Mouse (Mus musculus) midbrain, embryonic 12.5 days (tissue): ENCODE results near the gene Taar4. TPM values are rescaled to one million over a fixed set of nuclear protein-coding genes. Genes with fewer than 3 reads are reported as not detected.

Source experiments
- ATAC-seq: fragments of 200-750 bp; cut with Nextera tagmentation; 2 replicates; pipeline ENCODE4 v1.8.0; 2017; ENCODE audit warnings: low read depth, moderate TSS enrichment, moderate library complexity; ENCODE audit not compliant: low FRiP score
- H3K27ac ChIP-seq: fragments of 300-500 bp; sonication (generic); replicated peaks from 2 replicates; pipeline ENCODE4 v1.5.1; 2016; ENCODE audit warnings: mild to moderate bottlenecking
- H3K27me3 ChIP-seq: fragments of 300-500 bp; sonication (generic); 2 replicates; pipeline ENCODE4 v1.6.1; 2016; ENCODE audit warnings: mild to moderate bottlenecking
- H3K36me3 ChIP-seq: fragments of 300-500 bp; sonication (generic); 2 replicates; pipeline ENCODE4 v1.6.1; 2016
- H3K4me1 ChIP-seq: fragments of 300-500 bp; sonication (generic); 2 replicates; pipeline ENCODE4 v1.6.1; 2016
- H3K4me2 ChIP-seq: fragments of 300-500 bp; sonication (generic); replicated peaks from 2 replicates; pipeline ENCODE4 v1.6.1; 2016; ENCODE audit warnings: mild to moderate bottlenecking, moderate library complexity
- H3K4me3 ChIP-seq: fragments of 300-500 bp; sonication (generic); 2 replicates; pipeline ENCODE4 v1.5.1; 2016; ENCODE audit warnings: mild to moderate bottlenecking
- H3K9ac ChIP-seq: fragments of 300-500 bp; sonication (generic); replicated peaks from 2 replicates; pipeline ENCODE4 v1.6.1; 2016; ENCODE audit warnings: mild to moderate bottlenecking, moderate library complexity
- H3K9me3 ChIP-seq: fragments of 300-500 bp; sonication (generic); 2 replicates; pipeline ENCODE4 v1.6.1; 2016; ENCODE audit warnings: mild to moderate bottlenecking
- WGBS: fragments of 180-500 bp; shearing (Covaris S2); methylation state at CpG from one replicate; pipeline ENCODE4 v1.1.7; 2016; 5-methylcytosine and 5-hydroxymethylcytosine counted together
- polyA plus RNA-seq: library from polyadenylated mRNA; unstranded; fragments of >200 nt; fragmentation: Nextera tagmentation; extraction: Ambion mirVana; gene quantifications from 2 replicates; pipeline ENCODE4 v1.2.1, GENCODE M21; 2016

Gene Taar4
- polyA plus RNA-seq: not detected in 2 replicates

- no peak for ATAC-seq
- Histone ChIP-seq H3K9ac (no peak within 1 kb of the TSS), H3K4me1 (no peaks in the 10 kb centered on the region), H3K4me2 (no peak within 1 kb of the TSS), H3K4me3 (no peak within 1 kb of the TSS), H3K27me3 (no peaks in the 10 kb centered on the region), H3K9me3 (no peaks in the 10 kb centered on the region), H3K36me3 (no peaks in the 10 kb centered on the region), H3K27ac (no peak within 1 kb of the TSS)
- 95% methylated on average over 13 of the region's 13 CpGs for WGBS
These were observed at the start of gene Taar4 for GRCm38 (mm10) chr10:23960444-23960915. Taar4 (plus strand) TSS chr10:23960494.

GRCm38 (mm10) chr10:23920056-23920455 lies 40.2 kb upstream of the Taar4 start, which contains the start of gene Taar1:
Taar1 (plus strand) TSS chr10:23920356.
- Histone ChIP-seq H3K4me1 (no peaks in the 10 kb centered on the region), H3K9ac (no peak within 1 kb of the TSS), H3K9me3 (no peaks in the 10 kb centered on the region), H3K27me3 (no peaks in the 10 kb centered on the region), H3K4me2 (no peak within 1 kb of the TSS), H3K36me3 (no peaks in the 10 kb centered on the region), H3K4me3 (no peak within 1 kb of the TSS), H3K27ac (no peak within 1 kb of the TSS)
- 90% methylated on average over 4 of the region's 4 CpGs for WGBS
- no peak for ATAC-seq

- Histone ChIP-seq H3K36me3 (no peaks in the 10 kb centered on the region), H3K4me2 (no peak overlapping the region), H3K4me1 (no peaks in the 10 kb centered on the region), H3K9me3 (no peaks in the 10 kb centered on the region), H3K4me3 (no peak overlapping the region), H3K27ac (no peak overlapping the region), H3K27me3 (no peaks in the 10 kb centered on the region), H3K9ac (no peak overlapping the region)
- WGBS: 81% methylated on average over 3 of the region's 3 CpGs
- no peak for ATAC-seq
These were observed 37.8 kb upstream of the Taar4 start for GRCm38 (mm10) chr10:23922468-23922867.

GRCm38 (mm10) chr10:23923941-23924340 lies 36.4 kb upstream of the Taar4 start:
- H3K36me3 ChIP-seq: no peaks in the 10 kb centered on the region
- no peak for ATAC-seq
- H3K27me3 ChIP-seq: no peaks in the 10 kb centered on the region
- H3K4me2 ChIP-seq: no peak overlapping the region
- no peak overlapping the region for H3K27ac ChIP-seq
- H3K9ac ChIP-seq: no peak overlapping the region
- no peaks in the 10 kb centered on the region for H3K9me3 ChIP-seq
- no peaks in the 10 kb centered on the region for H3K4me1 ChIP-seq
- 80% methylated on average over 2 of the region's 2 CpGs for WGBS
- no peak overlapping the region for H3K4me3 ChIP-seq

- Histone ChIP-seq H3K27ac (no peak overlapping the region), H3K9ac (no peak overlapping the region), H3K9me3 (no peaks in the 10 kb centered on the region), H3K27me3 (no peaks in the 10 kb centered on the region), H3K4me3 (no peak overlapping the region), H3K36me3 (no peaks in the 10 kb centered on the region), H3K4me2 (no peak overlapping the region), H3K4me1 (no peaks in the 10 kb centered on the region)
- WGBS: 46% methylated on average over 4 of the region's 4 CpGs
- ATAC-seq: no peak
These were observed 22.7 kb upstream of the Taar4 start for GRCm38 (mm10) chr10:23937613-23938012.

GRCm38 (mm10) chr10:23938312-23938711 lies 22.0 kb upstream of the Taar4 start, which contains the start of gene Taar2:
Taar2 (plus strand) TSS chr10:23938572.
- H3K27me3 ChIP-seq: no peaks in the 10 kb centered on the region
- no peaks in the 10 kb centered on the region for H3K4me1 ChIP-seq
- no peak for ATAC-seq
- no peak within 1 kb of the TSS for H3K9ac ChIP-seq
- no peak within 1 kb of the TSS for H3K4me2 ChIP-seq
- H3K27ac ChIP-seq: no peak within 1 kb of the TSS
- H3K4me3 ChIP-seq: no peak within 1 kb of the TSS
- H3K36me3 ChIP-seq: no peaks in the 10 kb centered on the region
- no peaks in the 10 kb centered on the region for H3K9me3 ChIP-seq
- WGBS: 54% methylated on average over 6 of the region's 6 CpGs

GRCm38 (mm10) chr10:23942465-23942864 lies 17.8 kb upstream of the Taar4 start:
- 77% methylated on average over 5 of the region's 5 CpGs for WGBS
- Histone ChIP-seq H3K4me3 (no peak overlapping the region), H3K27ac (no peak overlapping the region), H3K27me3 (no peaks in the 10 kb centered on the region), H3K4me2 (no peak overlapping the region), H3K36me3 (no peaks in the 10 kb centered on the region), H3K9ac (no peak overlapping the region), H3K4me1 (no peaks in the 10 kb centered on the region), H3K9me3 (no peaks in the 10 kb centered on the region)
- no peak for ATAC-seq

- WGBS: 74% methylated on average over 7 of the region's 7 CpGs
- no peaks in the 10 kb centered on the region for H3K36me3 ChIP-seq
- H3K4me3 ChIP-seq: no peak overlapping the region
- H3K27me3 ChIP-seq: no peaks in the 10 kb centered on the region
- ATAC-seq: no peak
- no peaks in the 10 kb centered on the region for H3K4me1 ChIP-seq
- H3K4me2 ChIP-seq: no peak overlapping the region
- H3K27ac ChIP-seq: no peak overlapping the region
- no peak overlapping the region for H3K9ac ChIP-seq
- H3K9me3 ChIP-seq: no peaks in the 10 kb centered on the region
These were observed 12.3 kb upstream of the Taar4 start for GRCm38 (mm10) chr10:23948026-23948425.

- Histone ChIP-seq H3K4me1 (no peaks in the 10 kb centered on the region), H3K4me2 (no peak within 1 kb of the TSS), H3K27ac (no peak within 1 kb of the TSS), H3K36me3 (no peaks in the 10 kb centered on the region), H3K9ac (no peak within 1 kb of the TSS), H3K27me3 (no peaks in the 10 kb centered on the region), H3K9me3 (no peaks in the 10 kb centered on the region), H3K4me3 (no peak within 1 kb of the TSS)
- ATAC-seq: no peak
- 85% methylated on average over 16 of the region's 16 CpGs for WGBS
These were observed 10.7 kb upstream of the Taar4 start, which contains the start of gene Taar3 for GRCm38 (mm10) chr10:23949508-23950005. Taar3 (plus strand) TSS chr10:23949558.

- Histone ChIP-seq H3K4me3 (no peak overlapping the region), H3K27ac (no peak overlapping the region), H3K36me3 (no peaks in the 10 kb centered on the region), H3K4me1 (no peaks in the 10 kb centered on the region), H3K9me3 (no peaks in the 10 kb centered on the region), H3K9ac (no peak overlapping the region), H3K27me3 (no peaks in the 10 kb centered on the region), H3K4me2 (no peak overlapping the region)
- ATAC-seq: no peak
- 85% methylated on average over 6 of the region's 6 CpGs for WGBS
These were observed 8.6 kb upstream of the Taar4 start for GRCm38 (mm10) chr10:23951714-23952113.

GRCm38 (mm10) chr10:23959071-23959470 lies 1.2 kb upstream of the Taar4 start:
- no peak overlapping the region for H3K27ac ChIP-seq
- H3K9ac ChIP-seq: no peak overlapping the region
- H3K4me1 ChIP-seq: no peaks in the 10 kb centered on the region
- H3K4me3 ChIP-seq: no peak overlapping the region
- ATAC-seq: no peak
- H3K9me3 ChIP-seq: no peaks in the 10 kb centered on the region
- no peaks in the 10 kb centered on the region for H3K27me3 ChIP-seq
- WGBS: 75% methylated on average over 3 of the region's 3 CpGs
- H3K4me2 ChIP-seq: no peak overlapping the region
- no peaks in the 10 kb centered on the region for H3K36me3 ChIP-seq

GRCm38 (mm10) chr10:23963444-23963843 lies 3.1 kb downstream of the Taar4 start:
- Histone ChIP-seq H3K4me1 (no peaks in the 10 kb centered on the region), H3K27me3 (no peaks in the 10 kb centered on the region), H3K36me3 (no peaks in the 10 kb centered on the region), H3K27ac (no peak overlapping the region), H3K9me3 (no peaks in the 10 kb centered on the region), H3K4me3 (no peak overlapping the region), H3K4me2 (no peak overlapping the region), H3K9ac (no peak overlapping the region)
- 68% methylated on average over 3 of the region's 3 CpGs for WGBS
- no peak for ATAC-seq
